Mouse (Mus musculus) brain, embryonic 14.5 days (tissue): ENCODE results near the gene Rgl1.

Experiments
- CTCF ChIP-seq: fragments of 200-500 bp; IDR thresholded peaks from 2 replicates; pipeline ENCODE4 v1.5.1; 2012; ENCODE audit warnings: inconsistent platforms, mild to moderate bottlenecking, moderate library complexity, borderline replicate concordance; ENCODE audit not compliant: insufficient read depth, insufficient read length; ENCODE audit errors: extremely low read depth
- POLR2A ChIP-seq: fragments of 200-500 bp; IDR thresholded peaks from 2 replicates; pipeline ENCODE4 v1.6.1; 2012; ENCODE audit warnings: mild to moderate bottlenecking, inconsistent platforms, borderline replicate concordance; ENCODE audit not compliant: poor library complexity, insufficient read depth, insufficient read length, severe bottlenecking; ENCODE audit errors: extremely low read depth

GRCm38 (mm10) chr1:152606727-152607126 lies 159.4 kb downstream of the Rgl1 start:
- TF ChIP-seq POLR2A, result no peak
- TF ChIP-seq CTCF, result no peak
